Mouse (Mus musculus) liver, adult 2 months (tissue): ENCODE data around the gene Msh2.

ENCODE experiments used
- CTCF ChIP-seq: fragments of 200-500 bp; IDR thresholded peaks from 2 replicates; pipeline ENCODE4 v1.5.1; 2011; ENCODE audit warnings: low read depth, low read length, control low read depth
- POLR2A ChIP-seq: fragments of 200-500 bp; IDR thresholded peaks from 2 replicates; pipeline ENCODE4 v1.6.1; 2011; ENCODE audit warnings: low read length, control low read depth; ENCODE audit not compliant: insufficient read depth; ENCODE audit errors: extremely low read depth

DNA sequence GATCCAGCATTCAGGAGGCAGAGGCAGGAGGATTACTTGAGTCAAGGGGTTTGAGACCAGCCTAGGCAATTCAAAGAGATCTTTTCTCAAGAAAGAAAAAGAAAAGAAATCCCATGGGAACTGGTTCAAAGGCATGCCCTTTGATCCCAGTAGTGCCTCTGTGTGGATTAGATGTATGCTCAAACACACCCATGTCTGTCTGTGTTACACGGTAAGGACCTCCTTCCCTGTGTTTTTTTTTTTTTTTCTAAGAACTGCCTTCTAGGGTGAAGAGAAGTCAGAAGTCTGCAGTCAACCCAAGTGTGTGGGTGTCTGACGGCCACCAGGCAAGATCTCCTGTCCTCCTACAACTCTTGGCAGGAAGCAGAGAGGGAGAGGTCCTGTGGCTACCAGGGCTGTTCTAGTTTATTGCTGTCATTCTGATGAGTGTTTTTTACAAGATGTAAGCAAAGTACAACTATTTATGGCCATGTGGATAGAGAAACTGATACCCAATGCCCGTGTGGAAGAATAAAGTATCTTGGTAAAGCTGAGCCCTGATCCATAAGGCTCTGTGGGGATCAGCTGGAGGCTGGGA is 46.5 kb upstream of the Msh2 start:
- TF ChIP-seq POLR2A, result no peak
- TF ChIP-seq CTCF, result no peak
